Mouse (Mus musculus): ENCODE data around the gene Ngb.

GRCm38 (mm10) chr12:87065446-87065845 is 36.9 kb downstream of the Ngb start:
- TF ChIP-seq CTCF (IDR thresholded peaks at IDR 0.05; ENCODE audit: control insufficient read depth, insufficient read depth, insufficient read length) (no peak), MYOD1 (IDR thresholded peaks at IDR 0.05; ENCODE audit: control insufficient read depth, insufficient read length, low read depth) (no peak), MYOG (IDR thresholded peaks at IDR 0.05; ENCODE audit: control insufficient read depth, extremely low read depth, insufficient read length) (no peak), USF1 (IDR thresholded peaks at IDR 0.05; ENCODE audit: low read depth) (no peak), MAX (IDR thresholded peaks at IDR 0.05) (no peak)

Measured in C2C12 (cell line).